Mouse (Mus musculus) cortical plate, adult 2 months (tissue): ENCODE measurements around the gene Sox15.

Experiments
- CTCF ChIP-seq: fragments of 200-500 bp; IDR thresholded peaks from 2 replicates; pipeline ENCODE4 v1.5.1; 2011; ENCODE audit warnings: mild to moderate bottlenecking, control low read depth, low read length; ENCODE audit not compliant: insufficient read depth; ENCODE audit errors: extremely low read depth
- POLR2A ChIP-seq: fragments of 200-500 bp; IDR thresholded peaks from 2 replicates; pipeline ENCODE4 v1.6.1; 2011; ENCODE audit warnings: mild to moderate bottlenecking, low read length, control low read depth; ENCODE audit not compliant: insufficient read depth; ENCODE audit errors: extremely low read depth

- TF ChIP-seq CTCF (no peak), POLR2A (0 out of 2 replicates have a peak, but pooled peaks have one; percentile 76)
Measured at GRCm38 (mm10) chr11:69662213-69662966, 7.3 kb downstream of the Sox15 start, which contains the start of gene Mpdu1.
